Mouse (Mus musculus): ENCODE measurements around the gene Adgrl1.

DNA sequence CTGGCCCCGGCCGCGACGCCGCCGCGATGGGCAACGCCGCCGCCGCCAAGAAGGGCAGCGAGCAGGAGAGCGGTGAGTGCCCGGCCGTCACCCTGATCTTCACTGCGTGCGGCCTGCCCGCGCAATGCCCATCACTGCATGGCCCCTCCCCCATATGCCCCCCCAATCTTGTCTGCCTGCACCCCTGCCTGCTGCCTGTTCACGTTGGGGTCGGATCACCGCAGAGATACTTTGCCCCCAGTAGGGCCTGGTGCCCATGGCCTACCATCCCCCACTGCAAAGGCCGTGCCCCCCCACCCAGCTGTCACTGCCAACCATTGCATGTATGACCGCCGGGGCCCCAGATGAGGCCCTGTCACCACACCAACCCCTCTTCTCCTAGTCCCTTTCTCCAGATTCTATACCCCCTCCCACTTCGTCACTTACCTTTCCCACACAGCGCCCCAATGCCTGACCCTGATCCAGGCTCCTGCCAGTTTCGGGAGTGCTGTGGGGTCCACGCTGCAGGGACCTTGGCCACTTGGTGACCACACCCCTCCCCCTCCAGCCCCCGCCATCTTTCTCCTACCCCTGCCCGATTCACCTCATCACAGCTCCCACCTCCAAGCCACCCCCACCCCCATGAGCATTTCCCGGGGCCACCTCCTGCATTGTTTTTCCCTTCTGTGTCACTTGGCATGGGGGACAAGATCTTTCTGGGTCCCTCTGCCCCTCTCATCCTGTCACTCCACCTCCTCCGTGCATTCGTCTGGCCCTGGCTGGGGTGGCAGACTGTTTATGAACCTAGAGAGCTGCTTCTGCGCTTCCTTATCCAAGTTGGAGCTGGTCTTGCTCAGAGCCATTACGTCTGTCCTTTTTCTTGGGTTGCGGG, 73.5 kb downstream of the Adgrl1 start:
- TF ChIP-seq POLR2A (IDR thresholded peaks at IDR 0.05; ENCODE audit: borderline replicate concordance, extremely low read depth, low read depth, low read length) (no peak), CTCF (IDR thresholded peaks at IDR 0.05; ENCODE audit: insufficient read depth, low read length) (no peak)
